Mouse (Mus musculus): ENCODE results near the gene Asgr1. TPM values are rescaled to one million over a fixed set of nuclear protein-coding genes. Genes with fewer than 3 reads are reported as not detected.
"Not testable (repeated sequence)": the region's sequence is repeated elsewhere in the genome, so short reads cannot be mapped to it uniquely, and the experiment has no call there.

Gene Asgr1
- polyA plus RNA-seq, 1 experiment, result 0.06 TPM

GRCm38 (mm10) chr11:70012931-70013330 lies 41.0 kb upstream of the Asgr1 start:
- H3K27me3 ChIP-seq (ENCODE audit: control insufficient read depth, insufficient read depth, insufficient read length), result no peaks in the 10 kb centered on the region
- TF ChIP-seq SRF (IDR thresholded peaks at IDR 0.05; ENCODE audit: control insufficient read depth, insufficient read length, low read depth), result no peak
- no peak for TF ChIP-seq POLR2A (IDR thresholded peaks at IDR 0.05; ENCODE audit: insufficient read length, low read depth)
- no peak for TF ChIP-seq MYOD1 (IDR thresholded peaks at IDR 0.05; ENCODE audit: control insufficient read depth in 1 of 3, insufficient read length in 2 of 3, low read depth in 2 of 3)

GRCm38 (mm10) chr11:70013408-70013807 lies 40.5 kb upstream of the Asgr1 start:
- Histone ChIP-seq H3K79me2 (ENCODE audit: control insufficient read depth, insufficient read depth) (peaks cover 4% of the 10 kb centered on the region), H3K27me3 (ENCODE audit: control insufficient read depth, insufficient read depth, insufficient read length) (no peaks in the 10 kb centered on the region), H3K4me2 (ENCODE audit: low read depth) (no peak overlapping the region), H3K36me3 (ENCODE audit: control insufficient read depth, insufficient read depth) (peaks cover 30% of the 10 kb centered on the region), H3K4me3 (no peak overlapping the region), H3ac (ENCODE audit: control insufficient read depth, insufficient read length) (no peak overlapping the region)
- TF ChIP-seq MYOG (IDR thresholded peaks at IDR 0.05; ENCODE audit: control insufficient read depth in 1 of 3, insufficient read depth in 1 of 3, insufficient read length in 2 of 3, low read depth in 2 of 3) (no peak), USF1 (IDR thresholded peaks at IDR 0.05; ENCODE audit: low read depth) (no peak), POLR2AphosphoS2 (IDR thresholded peaks at IDR 0.05; ENCODE audit: insufficient read length, low read depth) (no peak), REST (IDR thresholded peaks at IDR 0.05; ENCODE audit: insufficient read depth, insufficient read length) (no peak), E2F4 (IDR thresholded peaks at IDR 0.05; ENCODE audit: insufficient read depth) (no peak), POLR2A (IDR thresholded peaks at IDR 0.05; ENCODE audit: insufficient read length, low read depth) (no peak), TCF12 (IDR thresholded peaks at IDR 0.05; ENCODE audit: insufficient read depth, poor library complexity, severe bottlenecking) (no peak), SRF (IDR thresholded peaks at IDR 0.05; ENCODE audit: control insufficient read depth, insufficient read length, low read depth) (no peak), CEBPB (IDR thresholded peaks at IDR 0.05; ENCODE audit: insufficient read depth, poor library complexity, severe bottlenecking) (no peak), MAX (IDR thresholded peaks at IDR 0.05; ENCODE audit: low read depth) (no peak), TCF3 (IDR thresholded peaks at IDR 0.05; ENCODE audit: insufficient read length, low read depth) (no peak), MYOD1 (IDR thresholded peaks at IDR 0.05; ENCODE audit: control insufficient read depth in 1 of 3, insufficient read length in 2 of 3, low read depth in 2 of 3) (no peak)

More at GRCm38 (mm10) chr11:70012931-70013330, 41.0 kb upstream of the Asgr1 start:
- no peak overlapping the region for H3K4me2 ChIP-seq (ENCODE audit: low read depth)
- peaks cover under 1% of the 10 kb centered on the region for H3K79me2 ChIP-seq (ENCODE audit: control insufficient read depth, insufficient read depth)
- H3ac ChIP-seq (ENCODE audit: control insufficient read depth, insufficient read length), result no peak overlapping the region
- no peak overlapping the region for H3K4me3 ChIP-seq
- peaks cover 34% of the 10 kb centered on the region for H3K36me3 ChIP-seq (ENCODE audit: control insufficient read depth, insufficient read depth)

- Histone ChIP-seq H3K4me2 (ENCODE audit: low read depth) (peak overlapping the region; percentile 66), H3ac (ENCODE audit: control insufficient read depth, insufficient read length) (no peak overlapping the region), H3K36me3 (ENCODE audit: control insufficient read depth, insufficient read depth) (peaks cover 29% of the 10 kb centered on the region), H3K27me3 (ENCODE audit: control insufficient read depth, insufficient read depth, insufficient read length) (no peaks in the 10 kb centered on the region), H3K4me3 (peak overlapping the region; percentile 28), H3K79me2 (ENCODE audit: control insufficient read depth, insufficient read depth) (peaks cover 10% of the 10 kb centered on the region)
- TF ChIP-seq CEBPB (IDR thresholded peaks at IDR 0.05; ENCODE audit: insufficient read depth, poor library complexity, severe bottlenecking) (no peak), POLR2AphosphoS2 (IDR thresholded peaks at IDR 0.05; ENCODE audit: insufficient read length, low read depth) (peak; percentile 40)
Observed at GRCm38 (mm10) chr11:70014051-70014450, 39.8 kb upstream of the Asgr1 start.

GRCm38 (mm10) chr11:70014880-70015558 lies 38.9 kb upstream of the Asgr1 start, which contains the start of gene Acadvl:
TSS of gene Acadvl (minus strand) at chr11:70015411.
- Histone ChIP-seq H3K27me3 (ENCODE audit: control insufficient read depth, insufficient read depth, insufficient read length) (no peaks in the 10 kb centered on the region), H3K4me2 (ENCODE audit: low read depth) (peak within 1 kb of the TSS; percentile 66), H3K36me3 (ENCODE audit: control insufficient read depth, insufficient read depth) (peaks cover 26% of the 10 kb centered on the region), H3K79me2 (ENCODE audit: control insufficient read depth, insufficient read depth) (peaks cover 19% of the 10 kb centered on the region), H3K4me3 (peak within 1 kb of the TSS; percentile 28), H3ac (ENCODE audit: control insufficient read depth, insufficient read length) (no peak within 1 kb of the TSS)
- TF ChIP-seq POLR2A (IDR thresholded peaks at IDR 0.05; ENCODE audit: insufficient read length, low read depth) (peak; percentile 95), POLR2AphosphoS2 (IDR thresholded peaks at IDR 0.05; ENCODE audit: insufficient read length, low read depth) (peak; percentile 97), MYOD1 (IDR thresholded peaks at IDR 0.05; ENCODE audit: control insufficient read depth in 1 of 3, insufficient read length in 2 of 3, low read depth in 2 of 3) (peak in 2 of 3 experiments; percentile 36 to 59), USF1 (IDR thresholded peaks at IDR 0.05; ENCODE audit: low read depth) (no peak), MYOG (IDR thresholded peaks at IDR 0.05; ENCODE audit: control insufficient read depth in 1 of 3, insufficient read depth in 1 of 3, insufficient read length in 2 of 3, low read depth in 2 of 3) (peak in 2 of 3 experiments; percentile 61 to 67), SRF (IDR thresholded peaks at IDR 0.05; ENCODE audit: control insufficient read depth, insufficient read length, low read depth) (peak; percentile 51), E2F4 (IDR thresholded peaks at IDR 0.05; ENCODE audit: insufficient read depth) (no peak)

- peak overlapping the region; percentile 28 for H3K4me3 ChIP-seq
- TF ChIP-seq MYOG (IDR thresholded peaks at IDR 0.05; ENCODE audit: control insufficient read depth in 1 of 3, insufficient read depth in 1 of 3, insufficient read length in 2 of 3, low read depth in 2 of 3) (no peak), MAX (IDR thresholded peaks at IDR 0.05; ENCODE audit: low read depth) (no peak), E2F4 (IDR thresholded peaks at IDR 0.05; ENCODE audit: insufficient read depth) (no peak), SRF (IDR thresholded peaks at IDR 0.05; ENCODE audit: control insufficient read depth, insufficient read length, low read depth) (no peak), CEBPB (IDR thresholded peaks at IDR 0.05; ENCODE audit: insufficient read depth, poor library complexity, severe bottlenecking) (no peak), REST (IDR thresholded peaks at IDR 0.05; ENCODE audit: insufficient read depth, insufficient read length) (no peak), POLR2A (IDR thresholded peaks at IDR 0.05; ENCODE audit: insufficient read length, low read depth) (no peak), USF1 (IDR thresholded peaks at IDR 0.05; ENCODE audit: low read depth) (no peak), TCF3 (IDR thresholded peaks at IDR 0.05; ENCODE audit: insufficient read length, low read depth) (no peak), POLR2AphosphoS2 (IDR thresholded peaks at IDR 0.05; ENCODE audit: insufficient read length, low read depth) (no peak), TCF12 (IDR thresholded peaks at IDR 0.05; ENCODE audit: insufficient read depth, poor library complexity, severe bottlenecking) (no peak), MYOD1 (IDR thresholded peaks at IDR 0.05; ENCODE audit: control insufficient read depth in 1 of 3, insufficient read length in 2 of 3, low read depth in 2 of 3) (no peak)
- no peak overlapping the region for H3ac ChIP-seq (ENCODE audit: control insufficient read depth, insufficient read length)
- H3K36me3 ChIP-seq (ENCODE audit: control insufficient read depth, insufficient read depth), result peaks cover 22% of the 10 kb centered on the region
- H3K79me2 ChIP-seq (ENCODE audit: control insufficient read depth, insufficient read depth), result peaks cover 19% of the 10 kb centered on the region
- H3K4me2 ChIP-seq (ENCODE audit: low read depth), result peak overlapping the region; percentile 66
- no peaks in the 10 kb centered on the region for H3K27me3 ChIP-seq (ENCODE audit: control insufficient read depth, insufficient read depth, insufficient read length)
Observed at GRCm38 (mm10) chr11:70015677-70016076, 38.2 kb upstream of the Asgr1 start.

- H3K4me3 ChIP-seq; H3K27me3 ChIP-seq (ENCODE audit: control insufficient read depth, insufficient read depth, insufficient read length); H3K4me2 ChIP-seq (ENCODE audit: low read depth); H3ac ChIP-seq (ENCODE audit: control insufficient read depth, insufficient read length): not testable (repeated sequence)
- Histone ChIP-seq H3K36me3 (ENCODE audit: control insufficient read depth, insufficient read depth) (peaks cover 17% of the 10 kb centered on the region), H3K79me2 (ENCODE audit: control insufficient read depth, insufficient read depth) (peaks cover 19% of the 10 kb centered on the region)
Observed at GRCm38 (mm10) chr11:70016177-70016576, 37.7 kb upstream of the Asgr1 start.
